Mouse (Mus musculus) CH12F3 (cell line): Measurements from ENCODE around the gene Gstt2.
"Not testable (repeated sequence)": the region's sequence is repeated elsewhere in the genome, so short reads cannot be mapped to it uniquely, and the experiment has no call there.

Experiments
- in situ Hi-C: fragments of 300-500 bp; cut with MboI; formaldehyde crosslinking; loops from 2 replicates; pipeline ENCODE4 v1.14.3; 2020; ENCODE audit warnings: low sequenced_read_pairs

Gstt2 gene

DNA sequence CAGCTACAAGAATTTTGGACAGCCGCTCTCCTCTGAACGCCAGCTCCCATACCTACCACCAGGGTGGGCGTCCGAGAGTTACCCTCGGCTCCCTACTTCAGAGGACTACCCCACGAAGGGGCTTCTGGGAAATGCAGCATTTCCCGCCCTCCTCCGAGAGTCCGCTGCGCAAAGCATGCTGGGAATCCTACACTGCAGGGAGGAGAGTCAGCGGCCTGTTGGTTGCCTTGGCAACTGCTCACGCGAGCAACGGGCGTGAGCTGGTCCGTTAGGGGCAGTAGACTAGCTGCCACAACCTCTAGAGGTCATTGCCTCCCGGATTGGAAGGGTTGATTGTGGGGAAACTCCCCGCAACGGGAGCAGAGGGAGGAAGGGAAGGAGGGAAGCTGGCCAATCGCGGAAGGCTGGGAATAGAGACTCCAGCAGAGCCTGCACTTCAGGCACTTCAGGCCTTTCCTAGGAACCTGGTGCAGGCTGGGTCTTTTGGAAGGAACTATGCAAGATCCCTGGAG lies at the start of gene Gstt2:
Gene Gstt2, minus strand, starts transcription at position 177 of the 512 bp plus-strand sequence.
- in situ Hi-C loops, result no loop called here

DNA sequence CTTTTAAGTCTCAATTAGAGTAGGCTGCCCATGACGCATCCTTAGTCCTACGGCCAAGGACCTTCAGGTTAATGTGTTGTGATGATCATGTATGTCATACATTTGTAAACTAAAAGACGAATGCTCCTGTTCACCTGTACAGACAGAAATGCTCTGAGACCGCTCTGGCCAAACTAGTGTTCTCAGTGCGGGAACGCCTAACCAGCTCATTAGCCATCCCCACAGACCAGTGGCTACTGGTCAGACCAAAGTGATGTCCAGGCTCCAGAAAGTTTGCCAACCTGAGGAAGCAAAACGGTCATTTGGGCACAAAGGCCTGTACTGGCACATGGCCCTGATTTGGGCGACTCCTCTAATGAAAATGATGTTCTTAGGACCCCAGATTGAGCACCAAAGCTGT lies 47.5 kb upstream of the Gstt2 start:
- in situ Hi-C loops, result loop anchor here (5.0 kb wide), 1 partner anchor 68 kb away; the partner anchor contains the start of gene Gm5134

DNA sequence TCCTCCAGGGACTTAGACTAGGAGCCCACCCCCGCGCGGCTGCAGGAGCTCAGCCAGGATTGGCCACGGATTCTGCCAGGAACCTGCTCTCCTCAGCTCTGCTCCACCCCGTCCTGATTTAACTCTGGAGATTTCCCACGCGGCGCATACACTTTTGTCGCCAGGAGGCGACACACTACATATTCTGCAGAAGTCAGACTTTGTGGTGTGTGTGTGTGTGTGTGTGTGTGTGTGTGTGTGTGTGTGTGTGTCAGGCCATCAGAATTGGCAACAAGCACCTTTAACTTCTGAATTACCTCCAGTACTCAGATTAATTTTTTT lies 46.0 kb upstream of the Gstt2 start:
- in situ Hi-C loops, result loop anchor here (5.0 kb wide), 1 partner anchor 69 kb away; the partner anchor contains the start of gene Gm5134

DNA sequence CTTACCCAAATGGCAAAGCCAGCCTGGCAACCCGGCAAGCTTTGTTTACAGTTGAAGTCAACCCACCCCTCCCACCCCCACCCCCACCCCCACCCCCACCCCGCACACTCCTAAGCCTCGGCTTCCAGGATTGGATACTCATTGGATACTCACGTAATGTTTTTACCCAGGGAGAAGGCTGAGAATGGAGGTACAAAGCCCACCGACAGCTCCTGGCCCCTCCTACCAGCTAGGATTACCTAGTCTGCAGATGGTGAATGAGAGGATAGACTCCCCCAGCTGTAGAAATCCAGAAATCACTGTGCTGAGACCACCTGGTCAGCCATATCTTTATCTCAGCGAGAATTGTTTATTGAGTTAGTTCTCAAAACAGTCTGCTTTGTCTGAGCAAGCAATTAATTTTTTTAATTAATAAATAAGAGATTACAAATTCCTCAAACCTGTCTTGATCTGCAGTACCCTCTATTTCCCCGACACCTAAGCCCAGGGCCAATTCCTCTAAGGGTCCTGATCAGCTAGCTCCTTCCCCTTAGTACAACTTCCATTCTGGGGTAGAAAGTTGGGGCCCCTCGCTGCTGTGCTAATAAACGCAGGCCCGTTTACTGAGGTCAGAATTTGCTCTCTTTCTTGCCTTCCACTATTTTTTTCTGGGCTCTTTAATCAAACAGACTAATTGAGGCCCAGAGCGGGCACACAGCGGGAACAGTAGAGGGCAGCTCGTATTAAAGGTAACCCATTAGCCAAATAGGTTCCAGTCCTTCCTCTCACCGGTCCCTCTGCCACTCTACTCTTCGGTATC lies 45.4 kb upstream of the Gstt2 start:
- in situ Hi-C loops, result loop anchor here (5.0 kb wide), 1 partner anchor 70 kb away; the partner anchor contains the start of gene Gm5134

DNA sequence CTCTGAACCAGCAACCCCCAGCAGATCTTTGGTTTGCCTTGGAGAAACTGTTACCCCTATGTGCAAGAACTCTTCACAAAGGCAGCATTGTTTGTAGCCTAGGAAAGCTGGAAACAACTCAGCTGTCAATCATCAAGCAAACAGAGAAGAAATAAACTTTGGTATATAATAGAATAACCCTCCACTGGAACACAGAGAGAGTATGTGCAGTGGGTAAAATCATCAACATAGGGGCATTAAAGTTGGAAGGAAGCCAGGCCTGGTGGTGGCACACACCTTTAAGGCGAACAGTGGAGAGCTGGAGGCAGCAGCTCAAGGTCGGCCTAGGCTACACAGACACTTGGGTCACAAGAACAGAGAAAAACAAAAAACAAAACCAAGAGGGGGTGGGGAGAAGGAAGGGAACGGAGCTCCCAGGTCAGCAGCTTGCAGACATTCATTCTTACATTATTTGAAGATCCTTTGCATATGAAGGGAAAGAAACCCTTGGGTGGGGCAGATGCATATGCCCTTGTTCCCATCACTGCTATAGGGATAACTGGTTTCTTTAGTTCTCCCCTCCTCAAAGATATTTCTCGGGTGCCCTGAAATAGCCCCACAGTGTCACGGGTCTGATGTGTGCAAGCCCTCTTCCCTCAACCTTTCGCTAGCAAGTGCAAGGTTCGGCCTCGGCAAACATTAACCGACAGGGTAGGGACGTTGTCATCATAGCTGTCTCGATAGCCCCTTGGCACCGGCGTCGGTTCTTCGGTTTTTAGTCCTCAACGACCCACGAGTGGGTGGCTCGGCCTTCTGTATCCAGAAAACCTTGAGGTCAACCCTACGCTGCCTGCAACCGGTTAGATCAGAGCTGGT lies 44.6 kb upstream of the Gstt2 start:
- in situ Hi-C loops, result loop anchor here (5.0 kb wide), 1 partner anchor 70 kb away; the partner anchor contains the start of gene Gm5134

DNA sequence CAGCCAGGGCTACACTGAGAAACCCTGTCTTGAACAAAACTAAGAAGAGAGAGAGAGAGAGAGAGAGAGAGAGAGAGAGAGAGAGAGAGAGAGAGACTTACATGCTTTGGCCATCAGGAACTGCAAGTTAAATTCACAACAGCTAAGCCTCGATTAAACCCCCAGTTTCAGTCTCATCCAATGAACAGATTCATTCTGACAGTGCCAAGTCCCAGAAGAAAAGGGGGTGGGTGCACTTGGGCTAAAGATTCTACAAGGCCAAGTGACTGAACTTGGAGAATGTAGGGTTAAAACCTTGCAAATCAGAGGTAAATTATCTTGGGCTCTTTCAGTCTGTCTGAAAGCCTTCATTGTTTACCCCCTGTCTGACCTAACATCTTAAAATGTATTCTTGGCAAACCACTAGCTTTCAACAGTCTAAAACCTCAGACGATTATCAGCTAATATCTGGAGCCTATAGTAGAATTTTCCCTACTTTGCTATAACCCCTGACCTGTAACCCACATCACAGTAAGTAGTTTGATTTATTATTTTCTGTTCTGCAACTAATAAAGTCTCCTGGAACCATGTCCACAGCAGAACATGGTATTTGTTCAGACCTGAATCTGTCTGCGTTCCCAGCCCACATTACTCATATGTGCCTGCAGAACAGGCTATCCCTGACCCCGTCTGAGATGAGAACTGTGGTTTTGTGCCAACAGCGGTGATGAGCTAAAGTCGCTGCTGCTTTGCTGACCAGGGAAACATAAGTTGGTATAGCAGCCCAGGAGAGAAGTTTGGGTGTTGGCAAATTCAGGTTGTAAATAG lies 43.8 kb upstream of the Gstt2 start:
- in situ Hi-C loops, result loop anchor here (5.0 kb wide), 1 partner anchor 71 kb away; the partner anchor contains the start of gene Gm5134

DNA sequence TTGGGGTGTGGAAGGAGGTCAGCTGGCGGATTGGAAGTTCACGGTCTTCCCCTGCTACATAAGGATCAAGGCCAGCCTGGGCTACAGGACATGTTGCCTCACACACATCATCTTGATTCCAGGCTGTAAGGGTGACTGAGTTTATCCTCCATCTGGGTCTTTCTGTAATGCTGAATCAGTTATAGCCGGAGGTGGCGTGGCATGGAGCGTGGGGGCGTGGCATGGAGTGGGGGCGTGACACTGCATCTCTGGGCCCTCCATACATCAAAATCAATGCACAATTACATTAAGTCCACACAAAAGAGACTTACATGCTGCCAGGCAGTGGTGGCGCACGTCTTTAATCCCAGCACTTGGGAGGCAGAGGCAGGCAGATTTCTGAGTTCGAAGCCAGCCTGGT lies 43.1 kb upstream of the Gstt2 start:
- in situ Hi-C loops, result loop anchor here (5.0 kb wide), 1 partner anchor 72 kb away; the partner anchor contains the start of gene Gm5134

DNA sequence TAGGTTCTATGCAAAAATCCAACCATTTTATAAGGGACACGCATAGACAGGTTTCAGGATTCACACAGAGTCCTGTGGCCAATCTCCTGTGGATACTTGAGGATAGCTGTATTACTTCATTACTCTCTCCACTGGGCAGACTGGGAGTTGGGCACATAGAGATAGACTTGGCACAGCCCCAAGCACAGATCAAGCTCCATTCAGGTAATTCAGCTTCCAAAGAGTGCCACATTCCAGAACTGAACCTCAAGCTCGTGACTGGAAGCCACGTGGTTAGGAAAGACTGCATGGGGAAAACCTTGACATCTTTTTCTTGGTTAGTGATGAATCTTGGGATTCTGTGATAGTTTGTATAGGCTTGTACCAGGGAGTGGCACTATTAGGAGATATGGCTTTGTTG lies 41.6 kb upstream of the Gstt2 start:
- in situ Hi-C loops, result no loop called here

DNA sequence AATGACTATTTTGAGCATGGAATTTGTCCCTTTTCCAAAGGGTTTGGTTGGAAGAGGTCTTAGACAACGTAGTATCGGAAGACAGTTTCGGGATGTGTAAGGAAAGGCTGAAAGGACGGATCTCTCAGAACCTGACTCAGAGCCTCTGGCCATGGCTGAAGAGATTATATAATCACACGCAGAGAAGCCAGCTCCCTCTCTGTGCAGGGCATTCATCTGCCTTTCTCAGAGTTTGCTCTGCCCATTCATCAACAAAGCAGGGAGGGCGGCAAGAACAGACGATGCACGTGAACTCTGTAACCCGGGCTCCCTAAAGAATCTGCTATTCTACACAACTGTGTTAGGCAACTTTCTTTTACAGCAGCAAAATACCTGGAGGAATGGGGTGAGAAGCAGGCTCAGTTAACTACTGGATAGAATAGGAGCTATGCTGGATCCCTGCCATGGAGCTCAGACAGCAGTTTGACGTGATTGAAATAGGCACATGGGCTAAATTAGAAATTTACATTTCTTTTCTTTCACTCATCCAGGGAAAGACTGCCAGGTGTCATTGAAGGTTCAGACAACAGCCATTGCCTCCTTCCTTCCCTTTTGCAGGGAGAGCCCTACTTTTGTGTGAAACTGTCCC lies 36.4 kb upstream of the Gstt2 start:
- in situ Hi-C loops, result no loop called here

DNA sequence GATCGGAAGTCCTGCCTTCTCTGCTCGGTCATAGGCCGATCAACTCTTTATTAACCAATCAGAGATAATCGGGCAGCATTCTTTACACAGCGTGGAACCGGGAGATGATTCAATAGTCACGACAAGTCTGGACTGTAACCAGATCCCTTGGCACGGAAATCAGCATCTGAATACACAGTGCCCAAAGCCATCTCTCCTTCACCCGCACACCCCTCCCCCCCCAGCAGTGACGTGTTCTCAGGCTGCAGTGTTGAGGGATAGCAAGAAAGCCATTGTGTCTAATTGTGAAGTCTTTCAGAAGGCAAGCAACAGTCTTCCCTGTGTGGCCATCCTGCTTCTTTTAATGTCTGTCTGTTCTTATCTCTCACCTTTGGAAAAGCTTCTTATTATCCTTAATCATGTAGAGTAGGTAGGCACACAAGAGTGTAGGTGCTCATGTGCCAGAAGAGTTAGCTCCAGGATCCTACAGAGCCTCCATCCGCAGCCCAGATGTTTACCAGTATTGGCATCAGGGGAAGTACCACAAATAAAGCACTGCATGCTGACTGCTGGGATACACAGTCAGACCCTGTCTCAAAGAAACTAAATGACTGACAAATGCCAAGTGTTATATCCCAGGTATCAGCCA lies 35.8 kb upstream of the Gstt2 start:
- in situ Hi-C loops, result no loop called here

DNA sequence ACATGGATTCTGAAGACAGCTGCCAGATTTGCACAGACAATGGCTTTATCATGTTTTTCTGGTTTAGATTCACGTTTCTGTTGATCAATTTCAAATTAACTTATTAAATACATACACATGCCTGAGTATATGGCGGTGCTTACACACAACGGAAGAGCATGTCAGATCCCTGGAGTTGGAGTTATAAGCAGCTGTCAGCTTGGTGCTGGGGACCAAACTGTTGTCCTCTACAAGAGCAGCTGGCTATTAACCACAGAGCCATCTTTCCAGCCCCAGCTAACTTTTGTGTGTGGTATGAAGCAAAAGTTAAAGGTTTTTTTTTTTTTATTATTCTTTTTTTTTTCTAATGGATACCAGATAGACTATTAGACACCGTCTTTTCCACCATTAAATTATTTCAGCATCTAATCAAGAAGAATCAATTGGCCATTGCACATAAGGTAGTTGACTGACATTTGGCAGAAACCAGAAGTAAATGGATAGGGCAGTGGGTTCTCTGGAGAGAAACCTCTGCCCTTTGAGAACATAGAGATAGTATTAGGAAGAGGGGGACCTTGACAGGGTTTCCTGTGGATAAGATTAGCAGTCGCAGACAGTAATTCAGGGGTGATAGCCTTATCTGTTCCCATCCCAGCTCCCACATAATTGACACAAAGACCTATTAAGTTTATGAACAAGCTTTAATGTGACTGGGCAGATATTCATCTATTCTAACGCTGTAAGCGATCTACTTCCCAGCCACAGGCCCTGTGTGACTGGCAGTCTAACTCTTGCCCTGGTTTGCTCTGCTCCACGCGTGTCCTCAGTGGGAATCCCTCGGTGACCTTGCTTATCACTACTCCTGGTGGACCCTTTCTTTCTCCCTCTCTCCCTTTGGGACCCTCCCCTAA lies 35.0 kb upstream of the Gstt2 start:
- in situ Hi-C loops, result no loop called here

DNA sequence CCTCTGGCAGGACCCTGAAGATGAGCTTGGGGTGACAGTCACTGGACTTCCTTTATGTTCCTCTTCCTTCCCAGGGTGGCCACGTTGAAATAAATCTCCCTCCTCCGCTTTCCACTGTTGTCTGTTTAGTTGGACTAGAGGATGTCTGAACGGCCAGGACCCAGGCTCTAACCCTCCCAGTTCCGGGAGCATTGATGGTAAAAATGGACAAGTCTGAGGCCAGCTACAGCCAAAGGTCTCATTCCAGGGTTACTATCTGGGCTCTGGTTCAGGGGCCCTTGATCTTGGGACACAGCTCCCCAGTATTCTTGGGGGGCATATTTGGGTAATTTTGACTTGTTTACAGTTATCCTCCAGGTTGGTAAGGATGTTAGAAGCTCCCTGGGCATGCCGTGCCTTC lies 24.4 kb upstream of the Gstt2 start:
- in situ Hi-C loops, result no loop called here

DNA sequence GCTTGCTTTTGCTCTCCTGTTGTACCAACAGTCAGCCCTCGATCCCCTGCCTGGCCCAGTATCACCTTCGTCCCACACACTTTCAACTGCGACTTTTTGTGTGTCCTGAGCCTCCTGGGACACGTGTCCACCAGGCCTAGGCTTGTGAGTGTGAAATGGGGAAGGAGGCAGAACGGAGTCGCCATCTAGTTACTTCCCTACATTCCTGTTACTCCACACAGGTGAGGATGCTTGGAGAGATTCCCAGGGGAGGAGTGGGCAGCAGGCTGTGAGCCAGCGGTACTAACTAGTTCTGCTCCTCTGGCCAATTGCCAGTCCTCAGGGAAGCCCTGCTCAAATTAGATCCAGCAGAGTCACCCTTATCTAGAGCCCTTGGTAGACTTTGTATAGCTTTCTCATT lies 23.5 kb upstream of the Gstt2 start:
- in situ Hi-C loops, result no loop called here

DNA sequence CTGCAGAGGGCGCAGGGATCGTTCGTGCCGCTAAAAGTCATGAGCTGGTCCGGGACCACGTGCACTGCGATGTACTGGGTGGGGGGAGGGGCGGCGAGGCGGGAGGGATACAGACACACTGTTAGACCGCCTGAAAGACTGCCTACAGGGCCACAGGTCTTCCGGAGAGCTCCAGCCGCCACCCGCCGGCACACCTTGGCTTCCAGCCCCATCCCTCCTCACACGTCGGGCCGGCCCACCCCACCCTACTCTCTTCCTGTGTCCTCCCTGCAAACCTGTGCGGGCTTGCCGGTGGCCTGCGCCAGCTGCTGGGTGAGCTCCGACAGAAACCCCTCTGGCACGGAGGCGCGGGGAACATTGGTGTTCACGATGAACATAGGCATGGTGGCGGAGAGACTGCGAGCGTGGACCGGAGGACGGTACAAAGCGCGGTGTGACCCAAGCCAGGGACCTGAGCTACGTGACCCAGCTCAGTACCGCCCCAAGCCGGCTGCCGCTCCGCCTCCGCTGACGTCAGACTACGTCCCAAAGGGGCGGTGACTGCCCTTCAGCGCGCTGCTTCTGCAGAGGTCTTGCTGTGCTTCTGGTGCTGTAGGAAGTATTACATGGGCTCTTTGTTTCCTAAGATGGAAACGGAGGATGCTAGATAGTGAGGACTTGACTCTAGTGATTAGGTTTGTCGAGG lies 22.7 kb upstream of the Gstt2 start, which contains the start of gene Mif:
Gene Mif, minus strand, starts transcription at position 455 of the 685 bp plus-strand sequence.
- in situ Hi-C loops, result not testable (repeated sequence)

DNA sequence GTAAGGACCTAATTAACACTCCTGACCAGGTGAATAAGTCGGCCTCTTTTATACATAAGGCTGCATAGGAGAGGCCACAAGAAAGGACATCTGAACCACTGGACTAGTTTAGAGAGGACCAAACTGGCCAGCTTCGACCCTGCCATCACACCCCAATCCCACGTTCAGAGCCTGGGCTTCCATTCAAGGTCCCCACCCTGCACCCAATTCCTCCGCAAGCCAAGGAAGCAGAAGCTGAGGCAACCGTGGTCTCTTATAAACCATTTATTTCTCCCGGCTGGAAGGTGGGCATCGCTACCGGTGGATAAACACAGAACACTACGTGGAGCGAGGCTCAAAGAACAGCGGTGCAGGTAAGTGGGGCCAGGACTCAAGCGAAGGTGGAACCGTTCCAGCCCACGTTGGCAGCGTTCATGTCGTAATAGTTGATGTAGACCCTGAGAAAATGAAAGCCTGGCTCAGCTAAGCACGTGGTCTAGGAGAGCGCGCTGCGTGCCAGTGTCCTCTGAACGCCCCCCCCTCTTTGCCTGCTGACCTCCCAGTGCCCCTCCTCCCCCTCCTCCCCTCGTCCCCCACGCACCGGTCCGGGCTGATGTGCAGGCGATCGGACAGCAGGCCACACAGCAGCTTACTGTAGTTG lies 22.0 kb upstream of the Gstt2 start:
- in situ Hi-C loops, result no loop called here

DNA sequence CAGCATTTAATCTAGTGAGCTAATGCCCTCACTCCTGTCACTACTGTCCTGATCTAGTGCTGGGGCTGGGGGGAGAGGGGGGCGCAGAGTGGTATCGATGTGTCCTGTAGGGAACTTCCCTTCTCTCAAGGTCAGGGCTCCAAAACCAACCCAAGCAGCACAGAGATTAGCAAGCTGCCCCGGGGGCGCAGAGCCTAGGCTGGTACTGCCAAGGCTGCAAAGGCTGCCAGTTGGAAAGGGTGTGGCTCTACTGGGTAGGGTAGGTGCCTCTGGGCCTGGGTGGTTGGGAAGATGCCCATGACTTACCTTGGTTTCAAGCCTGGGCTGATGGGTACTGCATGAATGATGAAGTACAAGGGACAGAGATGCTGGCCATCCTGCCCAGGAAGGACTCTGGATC lies 20.4 kb upstream of the Gstt2 start:
- in situ Hi-C loops, result no loop called here

DNA sequence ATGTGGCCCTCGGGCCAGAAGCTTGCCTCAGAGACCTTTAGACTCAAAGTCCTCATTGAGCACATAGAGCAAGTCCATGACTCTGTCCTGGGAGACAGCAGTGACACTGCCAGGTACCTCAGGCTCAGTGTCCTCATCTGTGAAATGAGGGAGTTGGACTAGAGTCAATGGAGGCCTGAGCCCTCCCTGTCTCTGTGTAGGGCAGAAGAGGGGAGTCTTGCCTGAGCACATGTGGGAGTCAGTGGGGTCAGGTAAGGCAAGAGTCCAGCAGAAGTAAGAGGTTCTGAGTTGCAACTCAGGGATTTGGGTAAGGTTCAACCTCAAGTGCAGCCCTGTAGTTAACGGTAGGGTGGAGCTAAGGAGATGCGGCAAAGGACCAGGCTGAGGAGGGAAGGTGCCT lies 19.8 kb upstream of the Gstt2 start:
- in situ Hi-C loops, result no loop called here
